Mouse (Mus musculus) heart, embryonic 14.5 days (tissue): ENCODE data around the gene Olfr98. TPM values are rescaled to one million over a fixed set of nuclear protein-coding genes. Genes with fewer than 3 reads are reported as not detected.
A peak's percentile ranks its signal among the peaks of the same experiment; 100 is the strongest.

Experiments used
- ATAC-seq: fragments of 200-750 bp; cut with Nextera tagmentation; 2 replicates; pipeline ENCODE4 v1.8.0; 2017; ENCODE audit warnings: low read depth, moderate TSS enrichment; ENCODE audit not compliant: insufficient number of reproducible peaks, insufficient read depth, low FRiP score
- H3K27ac ChIP-seq, 2 experiments: fragments of 200-500 bp in 1 of 2; fragments of 300-500 bp in 1 of 2; sonication (generic) in 1 of 2; replicated peaks in 1 of 2; 2 replicates each; pipeline ENCODE4 v1.5.1; 2012 to 2014; ENCODE audit warnings: low read depth in 2 of 2, low read length in 2 of 2, control low read depth in 1 of 2, mild to moderate bottlenecking in 1 of 2, mixed read lengths in 1 of 2; ENCODE audit not compliant: control insufficient read depth in 1 of 2, insufficient read depth in 1 of 2
- H3K27me3 ChIP-seq: fragments of 300-500 bp; sonication (generic); 2 replicates; pipeline ENCODE4 v1.6.1; 2014; ENCODE audit warnings: mild to moderate bottlenecking, low read length, control low read depth; ENCODE audit not compliant: control insufficient read depth, insufficient read depth
- H3K36me3 ChIP-seq: fragments of 300-500 bp; sonication (generic); 2 replicates; pipeline ENCODE4 v1.6.1; 2014; ENCODE audit warnings: mild to moderate bottlenecking, control low read depth, low read length, mixed read lengths; ENCODE audit not compliant: control insufficient read depth, insufficient read depth
- H3K4me1 ChIP-seq, 2 experiments: fragments of 200-500 bp in 1 of 2; fragments of 300-500 bp in 1 of 2; sonication (generic) in 1 of 2; 2 replicates each; pipeline ENCODE4 v1.6.1; 2012 to 2014; ENCODE audit warnings: low read length in 2 of 2, control low read depth in 1 of 2, mixed read lengths in 1 of 2; ENCODE audit not compliant: control insufficient read depth in 2 of 2, insufficient read depth in 2 of 2
- H3K4me2 ChIP-seq: fragments of 300-500 bp; sonication (generic); 2 replicates; pipeline ENCODE4 v1.6.1; 2014; ENCODE audit warnings: mild to moderate bottlenecking, low read length
- H3K4me3 ChIP-seq, 2 experiments: fragments of 200-500 bp in 1 of 2; fragments of 300-500 bp in 1 of 2; sonication (generic) in 1 of 2; 2 replicates each; pipeline ENCODE4 v1.5.1; 2012 to 2014; ENCODE audit warnings: low read length in 2 of 2, mild to moderate bottlenecking in 2 of 2, control low read depth in 1 of 2, low read depth in 1 of 2, moderate library complexity in 1 of 2; ENCODE audit not compliant: control insufficient read depth in 1 of 2, insufficient read depth in 1 of 2
- H3K9ac ChIP-seq: fragments of 300-500 bp; sonication (generic); 2 replicates; pipeline ENCODE4 v1.6.1; 2014; ENCODE audit warnings: mild to moderate bottlenecking, low read length
- H3K9me3 ChIP-seq: fragments of 300-500 bp; sonication (generic); 2 replicates; pipeline ENCODE4 v1.6.1; 2016; ENCODE audit warnings: low read length, control low read depth; ENCODE audit not compliant: control insufficient read depth
- WGBS: fragments of 180-500 bp; shearing (Covaris S2); extraction: QIAGEN DNeasy Blood & Tissue Kit; methylation state at CpG from one replicate; pipeline ENCODE4 v1.1.7; 2014; 5-methylcytosine and 5-hydroxymethylcytosine counted together
- polyA plus RNA-seq: library from polyadenylated mRNA; unstranded; fragments of >200 nt; fragmentation: Nextera tagmentation; extraction: Ambion mirVana; gene quantifications from 2 replicates; pipeline ENCODE4 v1.2.1, GENCODE M21; 2014

The Olfr98 gene
- polyA plus RNA-seq, 1 experiment from 2014 or later, result not detected

DNA sequence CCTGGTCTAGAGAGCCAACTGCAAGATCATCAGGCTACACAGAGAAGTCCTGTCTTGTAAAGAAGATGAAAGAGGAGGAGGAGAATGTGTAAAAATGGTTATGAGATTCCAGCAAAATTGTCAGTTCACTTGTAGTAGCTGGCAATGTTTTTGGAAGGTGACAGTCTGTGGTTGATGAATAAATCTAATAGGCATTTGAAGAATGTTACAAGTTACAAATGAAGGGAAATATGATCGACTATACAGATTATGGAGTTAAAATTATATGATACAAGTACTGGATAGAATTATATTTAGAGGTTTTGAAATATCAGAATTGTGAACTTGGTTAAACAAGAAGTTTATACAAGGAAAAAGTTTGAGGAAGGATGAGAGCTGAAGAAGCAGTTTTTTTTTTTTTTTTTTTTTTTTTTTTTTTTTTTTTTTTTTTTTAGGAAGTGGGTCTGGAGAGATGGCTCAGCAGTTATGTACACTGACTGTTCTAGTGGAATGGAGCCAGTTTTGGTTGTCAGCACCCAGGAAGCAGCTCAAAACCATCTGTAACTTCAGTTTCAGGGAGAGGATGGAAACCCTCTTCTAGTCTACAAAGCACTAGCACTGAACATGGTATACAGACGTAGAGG is 12.2 kb upstream of the Olfr98 start:
- Histone ChIP-seq H3K4me2 (no peak overlapping the region), H3K9me3 (no peaks in the 10 kb centered on the region), H3K27me3 (no peaks in the 10 kb centered on the region), H3K27ac (no peak overlapping the region), H3K4me3 (no peak overlapping the region), H3K4me1 (no peaks in the 10 kb centered on the region), H3K36me3 (no peaks in the 10 kb centered on the region), H3K9ac (no peak overlapping the region)
- 52% methylated on average over 2 of the region's 2 CpGs for WGBS
- ATAC-seq, result no peak

DNA sequence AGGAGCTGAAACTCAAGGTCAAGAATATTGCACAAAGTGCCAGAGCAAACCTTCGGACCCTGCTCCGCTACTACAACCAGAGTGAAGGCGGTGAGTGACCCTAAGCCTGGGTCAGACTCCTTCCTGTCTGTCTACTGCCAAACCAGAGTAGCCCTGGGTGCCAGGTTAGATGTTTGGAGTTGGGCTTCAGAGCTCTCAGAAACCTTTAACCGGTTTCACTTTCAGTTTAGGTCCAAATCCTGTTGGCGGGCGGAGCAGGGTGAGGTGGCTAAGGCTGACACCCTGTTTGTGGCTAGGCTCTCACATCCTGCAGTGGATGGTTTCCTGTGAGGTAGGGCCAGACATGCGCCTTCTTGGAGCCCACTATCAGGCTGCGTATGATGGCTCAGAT is 7.1 kb upstream of the Olfr98 start:
- peak overlapping the region; percentile 93 for H3K4me2 ChIP-seq
- no peaks in the 10 kb centered on the region for H3K9me3 ChIP-seq
- peak overlapping the region; percentile 58 to 62 for H3K4me3 ChIP-seq
- H3K27me3 ChIP-seq, result no peaks in the 10 kb centered on the region
- no peaks in the 10 kb centered on the region for H3K36me3 ChIP-seq
- 46% methylated on average over 8 of the region's 8 CpGs for WGBS
- H3K27ac ChIP-seq, result no peak overlapping the region
- 0 out of 2 replicates have a peak, but pooled peaks have one; percentile 29 for ATAC-seq
- peak overlapping the region; percentile 68 for H3K9ac ChIP-seq
- peaks cover 0 to 3% of the 10 kb centered on the region in 2 experiments; a peak in 1 of 4 replicates for H3K4me1 ChIP-seq

DNA sequence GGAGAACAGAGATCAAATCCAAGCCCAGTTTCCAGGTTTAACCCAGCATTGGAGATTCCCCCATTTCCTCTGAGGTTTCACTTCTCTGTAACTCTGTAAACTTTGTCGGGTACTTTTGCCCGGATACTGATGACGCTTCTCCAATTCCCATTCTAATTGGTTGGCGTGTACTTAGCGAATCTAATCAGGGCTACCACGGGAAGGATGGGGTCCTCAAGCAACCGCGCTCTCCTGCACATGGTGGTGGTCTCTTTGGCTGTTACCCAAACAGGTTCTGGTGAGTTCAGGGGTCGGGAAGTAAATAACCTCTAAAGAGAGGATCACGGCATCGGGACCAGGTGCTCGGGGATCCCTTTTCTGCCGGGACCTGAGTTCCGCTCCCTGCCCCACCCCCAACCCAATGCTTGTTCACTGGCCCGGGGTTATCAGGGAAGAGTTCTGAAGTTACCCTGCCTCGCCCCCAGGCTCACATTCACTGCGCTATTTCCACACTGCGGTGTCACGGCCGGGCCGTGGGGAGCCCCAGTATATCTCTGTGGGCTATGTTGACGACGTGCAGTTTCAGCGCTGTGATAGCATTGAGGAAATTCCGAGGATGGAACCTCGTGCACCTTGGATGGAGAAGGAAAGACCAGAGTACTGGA is 6.6 kb upstream of the Olfr98 start, which contains the start of gene H2-M3:
TSS of gene H2-M3 (plus strand) at position 163 of the 644 bp plus-strand sequence.
- H3K27ac ChIP-seq, result no peak within 1 kb of the TSS
- 2% methylated on average over 26 of the region's 26 CpGs for WGBS

DNA sequence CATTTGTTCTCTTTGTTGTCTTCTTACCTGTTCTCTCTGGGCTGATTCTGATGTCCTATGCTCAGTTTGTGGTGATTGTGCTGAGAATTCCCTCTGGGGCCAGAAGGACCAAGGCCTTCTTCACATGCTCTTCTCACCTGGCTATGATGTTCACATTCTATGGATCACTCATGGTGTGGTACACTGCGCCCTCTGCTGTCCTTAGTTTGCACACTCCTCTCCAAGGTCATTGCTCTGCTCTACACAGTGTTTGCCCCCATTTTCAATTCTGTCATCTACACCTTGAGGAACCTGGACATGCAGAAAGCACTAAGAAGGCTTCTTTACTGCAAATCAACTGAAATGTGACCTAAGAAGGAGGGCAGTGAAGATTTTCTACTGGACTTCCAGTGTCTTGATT is 13.0 kb downstream of the Olfr98 start:
- Histone ChIP-seq H3K27ac (no peak overlapping the region), H3K4me2 (no peak overlapping the region), H3K27me3 (no peaks in the 10 kb centered on the region), H3K36me3 (no peaks in the 10 kb centered on the region), H3K9ac (no peak overlapping the region), H3K4me3 (no peak overlapping the region), H3K4me1 (no peaks in the 10 kb centered on the region), H3K9me3 (no peaks in the 10 kb centered on the region)
- ATAC-seq, result no peak
- 4% methylated on average over 1 of the region's 1 CpGs for WGBS

More for the DNA sequence above, 6.6 kb upstream of the Olfr98 start, which contains the start of gene H2-M3:
- Histone ChIP-seq H3K36me3 (no peaks in the 10 kb centered on the region), H3K4me1 (peaks cover 0 to 3% of the 10 kb centered on the region in 2 experiments; a peak in 1 of 4 replicates), H3K9me3 (no peaks in the 10 kb centered on the region), H3K9ac (peak within 1 kb of the TSS; percentile 68), H3K4me2 (peak within 1 kb of the TSS; percentile 93), H3K4me3 (peak within 1 kb of the TSS; percentile 58 to 62), H3K27me3 (no peaks in the 10 kb centered on the region)
- ATAC-seq, result peak; percentile 82; the same call in 1 of the 2 replicates

DNA sequence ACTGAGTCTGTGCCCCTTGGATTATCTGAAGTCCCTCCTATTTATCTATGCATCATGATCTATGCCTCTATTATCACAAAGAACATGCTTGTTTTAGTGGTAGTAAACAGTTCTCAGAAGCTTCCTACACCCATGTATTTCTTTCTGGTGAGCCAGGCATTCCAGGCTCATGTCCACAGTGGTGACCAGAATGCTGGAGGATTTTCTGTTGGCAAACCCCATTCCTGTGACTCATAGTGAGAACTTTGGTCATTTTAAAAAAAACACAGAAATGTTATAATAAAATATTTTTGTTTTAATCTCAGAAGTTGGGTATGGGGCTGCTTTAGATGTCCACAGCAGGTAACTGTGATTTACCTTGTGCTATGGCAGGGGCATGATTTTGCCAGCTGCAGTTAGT is 14.1 kb downstream of the Olfr98 start:
- no peak overlapping the region for H3K27ac ChIP-seq
- H3K9me3 ChIP-seq, result no peaks in the 10 kb centered on the region
- no peaks in the 10 kb centered on the region for H3K4me1 ChIP-seq
- H3K9ac ChIP-seq, result no peak overlapping the region
- H3K27me3 ChIP-seq, result no peaks in the 10 kb centered on the region
- H3K4me3 ChIP-seq, result no peak overlapping the region
- H3K36me3 ChIP-seq, result no peaks in the 10 kb centered on the region
- ATAC-seq, result no peak
- H3K4me2 ChIP-seq, result no peak overlapping the region

DNA sequence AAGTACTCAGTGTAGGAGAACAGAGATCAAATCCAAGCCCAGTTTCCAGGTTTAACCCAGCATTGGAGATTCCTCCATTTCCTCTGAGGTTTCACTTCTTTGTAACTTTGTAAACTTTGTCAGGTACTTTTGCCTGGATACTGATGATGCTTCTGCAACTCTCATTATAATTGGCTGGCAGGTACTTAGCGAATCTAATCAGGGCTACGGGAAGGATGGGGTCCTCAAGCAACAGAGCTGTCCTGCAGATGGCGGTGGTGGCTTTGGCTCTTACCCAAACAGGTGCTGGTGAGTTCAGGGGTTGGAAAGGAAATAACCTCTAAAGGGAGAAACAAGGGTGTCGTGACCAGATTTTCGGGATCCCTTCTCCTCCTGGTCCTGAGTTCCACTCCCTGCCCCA is 16.8 kb downstream of the Olfr98 start:
- Histone ChIP-seq H3K27me3 (no peaks in the 10 kb centered on the region), H3K4me2 (no peak overlapping the region), H3K9me3 (no peaks in the 10 kb centered on the region), H3K36me3 (no peaks in the 10 kb centered on the region), H3K9ac (no peak overlapping the region), H3K4me3 (no peak overlapping the region), H3K4me1 (no peaks in the 10 kb centered on the region), H3K27ac (no peak overlapping the region)
- WGBS, result 32% methylated on average over 5 of the region's 5 CpGs
- no peak for ATAC-seq

DNA sequence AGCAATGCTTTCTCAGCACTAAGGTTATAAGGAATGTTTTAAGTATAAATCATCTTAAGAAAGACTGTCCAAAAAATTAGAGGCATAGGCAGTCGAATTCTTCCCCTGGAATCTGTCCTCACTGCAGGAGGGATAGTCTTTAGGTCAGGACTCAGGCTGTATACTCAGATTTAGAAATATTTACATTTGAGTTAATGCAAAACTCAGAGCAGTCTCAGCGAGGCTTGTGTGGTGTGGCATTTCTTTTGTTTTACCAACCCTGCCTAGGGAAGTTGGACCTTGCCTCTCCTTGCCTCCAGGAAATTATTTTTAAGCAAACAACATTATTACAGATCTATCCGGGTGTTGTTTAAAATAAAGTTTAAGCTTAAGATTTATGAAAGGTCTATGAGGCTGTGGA is 21.4 kb downstream of the Olfr98 start:
- Histone ChIP-seq H3K4me3 (no peak overlapping the region), H3K27ac (no peak overlapping the region), H3K4me1 (no peaks in the 10 kb centered on the region), H3K9me3 (0 out of 2 replicates have a peak, but pooled peaks cover 5% of the 10 kb centered on the region), H3K36me3 (no peaks in the 10 kb centered on the region), H3K27me3 (no peaks in the 10 kb centered on the region), H3K4me2 (no peak overlapping the region), H3K9ac (no peak overlapping the region)
- no peak for ATAC-seq
- 56% methylated on average over 3 of the region's 3 CpGs for WGBS
